11 mouse cellular contexts compared by ENCODE assay signal in the genomic region with DNA sequence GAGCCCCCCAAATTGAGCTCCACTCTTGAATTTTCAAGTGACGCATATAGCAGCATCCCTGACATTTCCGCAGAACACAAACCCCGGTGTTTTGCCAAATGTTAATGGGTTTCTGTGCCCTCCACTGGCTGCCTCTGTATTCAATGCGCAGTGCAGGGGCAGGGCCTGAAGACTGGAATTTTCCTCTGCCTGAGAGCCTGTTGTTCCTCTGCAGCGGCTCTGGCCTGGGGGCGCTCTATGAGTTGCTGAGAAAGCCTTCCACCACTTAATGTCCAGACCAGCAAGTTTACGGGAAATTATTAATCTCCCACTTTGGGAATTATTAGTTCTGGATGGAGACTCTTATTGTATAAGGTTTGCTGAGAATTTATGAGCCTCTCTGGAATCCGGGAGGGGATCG. TPM values are rescaled to one million over a fixed set of nuclear protein-coding genes. Genes with fewer than 3 reads are reported as not detected.
DNase-seq lines count a peak whose midpoint lies in the region; ATAC-seq and TF ChIP-seq lines count a peak whose summit lies in the region.
"Had no signal": no experiment of that assay in that cellular context is flagged by ENCODE, and none has a peak within 500 bp of the region (broad histone marks: within the 10 kb centered on the region; RNA-seq: fewer than 3 reads in every experiment).

No protein-coding gene starts in this region.

- no peak overlapping the region for H3K27ac ChIP-seq in hindbrain, postnatal 0 days
- H3K27ac ChIP-seq in hindbrain, embryonic 12.5 days: no peak overlapping the region
- no peak overlapping the region for H3K27ac ChIP-seq in neural tube, embryonic 11.5 days (ENCODE audit: low read depth, low read length)
- H3K27ac ChIP-seq in limb, embryonic 11.5 days (replicated peaks; ENCODE audit: low read depth, low read length): no peak overlapping the region
- H3K27ac ChIP-seq: heart, embryonic 15.5 days; liver, embryonic 13.5 days had no signal

- peak; percentile 54 for DNase-seq in hindbrain, postnatal 0 days (ENCODE audit: low spot score)
- DNase-seq in neural tube, embryonic 11.5 days (ENCODE audit: low spot score): peak; percentile 32
- DNase-seq in neural tube, embryonic 10.5 days (ENCODE audit: extremely low spot score, low spot score): no peak
- peak; percentile 32 for DNase-seq in limb, embryonic 11.5 days (ENCODE audit: low spot score)
- DNase-seq in urinary bladder, adult 18-20 months (ENCODE audit: low spot score in 2 of 2): no peak
- DNase-seq in adrenal gland, adult 18-20 months (ENCODE audit: low spot score in 2 of 2): no peak
- no peak for DNase-seq in right cerebral cortex, postnatal 14 days
- DNase-seq: liver, embryonic 13.5 days had no signal

- H3K27me3 ChIP-seq in hindbrain, postnatal 0 days (ENCODE audit: insufficient read depth, low read length): no peaks in the 10 kb centered on the region
- H3K27me3 ChIP-seq in hindbrain, embryonic 12.5 days: 0 out of 2 replicates have a peak, but pooled peaks cover 3% of the 10 kb centered on the region
- H3K27me3 ChIP-seq in neural tube, embryonic 11.5 days (ENCODE audit: control insufficient read depth, insufficient read depth, low read length): no peaks in the 10 kb centered on the region
- no peaks in the 10 kb centered on the region for H3K27me3 ChIP-seq in limb, embryonic 11.5 days (ENCODE audit: control insufficient read depth, insufficient read depth, low read length)
- H3K27me3 ChIP-seq: liver, embryonic 13.5 days had no signal

- H3K9ac ChIP-seq in hindbrain, postnatal 0 days (replicated peaks; ENCODE audit: low read length): no peak overlapping the region
- H3K9ac ChIP-seq in hindbrain, embryonic 12.5 days: no peak overlapping the region
- H3K9ac ChIP-seq in neural tube, embryonic 11.5 days (ENCODE audit: low read length): no peak overlapping the region
- H3K9ac ChIP-seq in limb, embryonic 11.5 days (ENCODE audit: low read length): no peak overlapping the region
- H3K9ac ChIP-seq: heart, embryonic 15.5 days; liver, embryonic 13.5 days had no signal

- no peaks in the 10 kb centered on the region for H3K9me3 ChIP-seq in hindbrain, postnatal 0 days (ENCODE audit: low read length)
- no peaks in the 10 kb centered on the region for H3K9me3 ChIP-seq in hindbrain, embryonic 12.5 days (replicated peaks)
- no peaks in the 10 kb centered on the region for H3K9me3 ChIP-seq in neural tube, embryonic 11.5 days (ENCODE audit: control insufficient read depth, low read length)
- H3K9me3 ChIP-seq in limb, embryonic 11.5 days (ENCODE audit: control insufficient read depth, low read length): no peaks in the 10 kb centered on the region
- H3K9me3 ChIP-seq: heart, embryonic 15.5 days; liver, embryonic 13.5 days had no signal

- peak; percentile 40 for TF ChIP-seq CTCF in hindbrain, postnatal 0 days (IDR thresholded peaks at IDR 0.05; ENCODE audit: low read depth)

- H3K4me2 ChIP-seq in hindbrain, postnatal 0 days (ENCODE audit: low read depth, low read length): no peak overlapping the region
- H3K4me2 ChIP-seq in hindbrain, embryonic 12.5 days (replicated peaks): no peak overlapping the region
- no peak overlapping the region for H3K4me2 ChIP-seq in neural tube, embryonic 11.5 days (ENCODE audit: low read depth)
- no peak overlapping the region for H3K4me2 ChIP-seq in limb, embryonic 11.5 days (ENCODE audit: low read depth, severe bottlenecking)
- H3K4me2 ChIP-seq: heart, embryonic 15.5 days; liver, embryonic 13.5 days had no signal

- H3K36me3 ChIP-seq in hindbrain, postnatal 0 days (ENCODE audit: insufficient read depth, low read length): no peaks in the 10 kb centered on the region
- no peaks in the 10 kb centered on the region for H3K36me3 ChIP-seq in hindbrain, embryonic 12.5 days
- H3K36me3 ChIP-seq in neural tube, embryonic 11.5 days (ENCODE audit: control insufficient read depth, insufficient read depth, low read length): no peaks in the 10 kb centered on the region
- no peaks in the 10 kb centered on the region for H3K36me3 ChIP-seq in limb, embryonic 11.5 days (ENCODE audit: control insufficient read depth, insufficient read depth, low read length)
- H3K36me3 ChIP-seq: heart, embryonic 15.5 days; liver, embryonic 13.5 days had no signal

- no peak for ATAC-seq in hindbrain, postnatal 0 days
- ATAC-seq in hindbrain, embryonic 12.5 days (ENCODE audit: low FRiP score): no peak
- no peak for ATAC-seq in neural tube, embryonic 11.5 days (ENCODE audit: insufficient read depth, low FRiP score, low TSS enrichment)
- no peak for ATAC-seq in limb, embryonic 11.5 days (ENCODE audit: insufficient number of reproducible peaks, low FRiP score, low TSS enrichment, low read depth)

- no peak overlapping the region for H3K4me3 ChIP-seq in hindbrain, postnatal 0 days (ENCODE audit: low read length)
- no peak overlapping the region for H3K4me3 ChIP-seq in hindbrain, embryonic 12.5 days
- no peak overlapping the region for H3K4me3 ChIP-seq in neural tube, embryonic 11.5 days (ENCODE audit: low read depth, low read length)
- no peak overlapping the region for H3K4me3 ChIP-seq in limb, embryonic 11.5 days (ENCODE audit: low read depth, low read length)
- H3K4me3 ChIP-seq: heart, embryonic 15.5 days; liver, embryonic 13.5 days had no signal

- WGBS in hindbrain, postnatal 0 days: 43% methylated on average over 9 of the region's 9 CpGs
- WGBS in hindbrain, embryonic 12.5 days: 70% methylated on average over 9 of the region's 9 CpGs
- WGBS in neural tube, embryonic 11.5 days: 65% methylated on average over 9 of the region's 9 CpGs
- WGBS in limb, embryonic 11.5 days: 62% methylated on average over 9 of the region's 9 CpGs

- H3K4me1 ChIP-seq in hindbrain, postnatal 0 days (ENCODE audit: insufficient read depth, low read length): no peaks in the 10 kb centered on the region
- H3K4me1 ChIP-seq in hindbrain, embryonic 12.5 days: peaks cover 3% of the 10 kb centered on the region; the same call in 1 of the 2 replicates
- H3K4me1 ChIP-seq in neural tube, embryonic 11.5 days (ENCODE audit: control insufficient read depth, insufficient read depth, low read length): no peaks in the 10 kb centered on the region
- no peaks in the 10 kb centered on the region; the same call in 1 of the 2 replicates for H3K4me1 ChIP-seq in limb, embryonic 11.5 days (ENCODE audit: control insufficient read depth, insufficient read depth, low read length)
- H3K4me1 ChIP-seq: heart, embryonic 15.5 days; liver, embryonic 13.5 days had no signal

RNA-seq across cellular contexts. Expression of a gene that starts 14.0 kb away (rescaled TPM):
- not detected in 2 replicates for total RNA-seq in hindbrain, postnatal 0 days (2014; rRNA removed)
- polyA plus RNA-seq in hindbrain, postnatal 0 days (2015; fragmentation: Nextera tagmentation; extraction: Ambion mirVana): not detected in 2 replicates
- not detected in 2 replicates for polyA plus RNA-seq in hindbrain, embryonic 12.5 days (2016; fragmentation: Nextera tagmentation; extraction: Ambion mirVana)
- not detected in 2 replicates for polyA plus RNA-seq in neural tube, embryonic 11.5 days (2014; fragmentation: Nextera tagmentation; extraction: Ambion mirVana)
- polyA plus RNA-seq in limb, embryonic 11.5 days (2014; fragmentation: Nextera tagmentation; extraction: Ambion mirVana): not detected in 2 replicates
- total RNA-seq in adrenal gland, adult 18-20 months (2021): not detected
- total RNA-seq: CH12.LX had no signal
- polyA plus RNA-seq: heart, embryonic 15.5 days; liver, embryonic 13.5 days had no signal

RNA-seq across cellular contexts. Expression of a gene that starts 41.8 kb away (rescaled TPM):
- not detected in 2 replicates for total RNA-seq in hindbrain, postnatal 0 days (2014; rRNA removed)
- not detected in 2 replicates for polyA plus RNA-seq in hindbrain, postnatal 0 days (2015; fragmentation: Nextera tagmentation; extraction: Ambion mirVana)
- not detected in 2 replicates for polyA plus RNA-seq in hindbrain, embryonic 12.5 days (2016; fragmentation: Nextera tagmentation; extraction: Ambion mirVana)
- polyA plus RNA-seq in neural tube, embryonic 11.5 days (2014; fragmentation: Nextera tagmentation; extraction: Ambion mirVana): not detected in 2 replicates
- polyA plus RNA-seq in limb, embryonic 11.5 days (2014; fragmentation: Nextera tagmentation; extraction: Ambion mirVana): not detected in 2 replicates
- total RNA-seq in adrenal gland, adult 18-20 months (2021): not detected
- total RNA-seq: CH12.LX had no signal
- polyA plus RNA-seq: heart, embryonic 15.5 days; liver, embryonic 13.5 days had no signal

Comparison
In these comparisons a context has a peak if more than half of its experiments do, and no peak if none do; other contexts are left out.
1. DNase-seq: peak in hindbrain, postnatal 0 days (single experiment), neural tube, embryonic 11.5 days (single experiment) and limb, embryonic 11.5 days (single experiment); none in neural tube, embryonic 10.5 days (single experiment), urinary bladder, adult 18-20 months (0 of 2), adrenal gland, adult 18-20 months (0 of 2) and right cerebral cortex, postnatal 14 days (single experiment).